Mouse (Mus musculus): ENCODE measurements around the gene Rab44. TPM values are rescaled to one million over a fixed set of nuclear protein-coding genes. Genes with fewer than 3 reads are reported as not detected.

Gene Rab44
- polyA plus RNA-seq, 1 experiment from 2014 or later, result 0.39 TPM

GRCm38 (mm10) chr17:29173165-29173564 is 59.2 kb downstream of the Rab44 start:
- Histone ChIP-seq H3K4me3 (ENCODE audit: low read length) (no peak overlapping the region), H3K4me1 (ENCODE audit: control insufficient read depth, insufficient read depth, low read length) (peaks cover 7% of the 10 kb centered on the region), H3K4me2 (replicated peaks; ENCODE audit: low read depth, low read length) (no peak overlapping the region), H3K9ac (ENCODE audit: low read depth, low read length) (no peak overlapping the region), H3K27ac (ENCODE audit: low read depth, low read length) (no peak overlapping the region), H3K9me3 (ENCODE audit: control insufficient read depth, low read length) (no peaks in the 10 kb centered on the region), H3K36me3 (ENCODE audit: control insufficient read depth, insufficient read depth, low read length) (no peaks in the 10 kb centered on the region), H3K27me3 (ENCODE audit: control insufficient read depth, insufficient read depth, low read length) (no peaks in the 10 kb centered on the region)
- 72% methylated on average over 8 of the region's 8 CpGs for WGBS
- ATAC-seq (ENCODE audit: low FRiP score, low TSS enrichment), result no peak

- Histone ChIP-seq H3K36me3 (ENCODE audit: control insufficient read depth, insufficient read depth, low read length) (no peaks in the 10 kb centered on the region), H3K9me3 (ENCODE audit: control insufficient read depth, low read length) (no peaks in the 10 kb centered on the region), H3K27ac (ENCODE audit: low read depth, low read length) (no peak overlapping the region), H3K9ac (ENCODE audit: low read depth, low read length) (no peak overlapping the region), H3K4me1 (ENCODE audit: control insufficient read depth, insufficient read depth, low read length) (peaks cover 7% of the 10 kb centered on the region), H3K4me3 (ENCODE audit: low read length) (no peak overlapping the region), H3K27me3 (ENCODE audit: control insufficient read depth, insufficient read depth, low read length) (no peaks in the 10 kb centered on the region), H3K4me2 (replicated peaks; ENCODE audit: low read depth, low read length) (no peak overlapping the region)
- no peak for ATAC-seq (ENCODE audit: low FRiP score, low TSS enrichment)
- whole genome bisulfite sequencing, result 70% methylated on average over 3 of the region's 3 CpGs
Observed at GRCm38 (mm10) chr17:29175693-29176092, 61.7 kb downstream of the Rab44 start.

GRCm38 (mm10) chr17:29176391-29177267 is 62.7 kb downstream of the Rab44 start:
- H3K4me3 ChIP-seq (ENCODE audit: low read length), result no peak overlapping the region
- H3K9ac ChIP-seq (ENCODE audit: low read depth, low read length), result no peak overlapping the region
- 22% methylated on average over 9 of the region's 9 CpGs for WGBS
- no peak overlapping the region for H3K4me2 ChIP-seq (replicated peaks; ENCODE audit: low read depth, low read length)
- H3K27ac ChIP-seq (ENCODE audit: low read depth, low read length), result no peak overlapping the region
- H3K4me1 ChIP-seq (ENCODE audit: control insufficient read depth, insufficient read depth, low read length), result peaks cover 7% of the 10 kb centered on the region
- no peaks in the 10 kb centered on the region for H3K9me3 ChIP-seq (ENCODE audit: control insufficient read depth, low read length)
- H3K27me3 ChIP-seq (ENCODE audit: control insufficient read depth, insufficient read depth, low read length), result no peaks in the 10 kb centered on the region
- H3K36me3 ChIP-seq (ENCODE audit: control insufficient read depth, insufficient read depth, low read length), result no peaks in the 10 kb centered on the region
- ATAC-seq (ENCODE audit: low FRiP score, low TSS enrichment), result 0 out of 2 replicates have a peak, but pooled peaks have one; percentile 37

GRCm38 (mm10) chr17:29178503-29179059 is 64.6 kb downstream of the Rab44 start:
- Histone ChIP-seq H3K4me3 (ENCODE audit: low read length) (no peak overlapping the region), H3K9me3 (ENCODE audit: control insufficient read depth, low read length) (no peaks in the 10 kb centered on the region), H3K27ac (ENCODE audit: low read depth, low read length) (no peak overlapping the region), H3K27me3 (ENCODE audit: control insufficient read depth, insufficient read depth, low read length) (no peaks in the 10 kb centered on the region), H3K9ac (ENCODE audit: low read depth, low read length) (no peak overlapping the region), H3K4me2 (replicated peaks; ENCODE audit: low read depth, low read length) (no peak overlapping the region), H3K4me1 (ENCODE audit: control insufficient read depth, insufficient read depth, low read length) (peaks cover 7% of the 10 kb centered on the region), H3K36me3 (ENCODE audit: control insufficient read depth, insufficient read depth, low read length) (no peaks in the 10 kb centered on the region)
- WGBS, result 76% methylated on average over 9 of the region's 9 CpGs
- no peak for ATAC-seq (ENCODE audit: low FRiP score, low TSS enrichment)

GRCm38 (mm10) chr17:29179917-29180316 is 66.0 kb downstream of the Rab44 start:
- H3K27me3 ChIP-seq (ENCODE audit: control insufficient read depth, insufficient read depth, low read length), result no peaks in the 10 kb centered on the region
- no peak overlapping the region for H3K4me2 ChIP-seq (replicated peaks; ENCODE audit: low read depth, low read length)
- 75% methylated on average over 6 of the region's 6 CpGs for WGBS
- H3K27ac ChIP-seq (ENCODE audit: low read depth, low read length), result no peak overlapping the region
- no peak overlapping the region for H3K9ac ChIP-seq (ENCODE audit: low read depth, low read length)
- H3K4me1 ChIP-seq (ENCODE audit: control insufficient read depth, insufficient read depth, low read length), result peaks cover 7% of the 10 kb centered on the region
- no peak overlapping the region for H3K4me3 ChIP-seq (ENCODE audit: low read length)
- no peaks in the 10 kb centered on the region for H3K36me3 ChIP-seq (ENCODE audit: control insufficient read depth, insufficient read depth, low read length)
- H3K9me3 ChIP-seq (ENCODE audit: control insufficient read depth, low read length), result no peaks in the 10 kb centered on the region
- no peak for ATAC-seq (ENCODE audit: low FRiP score, low TSS enrichment)

GRCm38 (mm10) chr17:29180406-29181127 is 66.6 kb downstream of the Rab44 start:
- Histone ChIP-seq H3K4me3 (ENCODE audit: low read length) (no peak overlapping the region), H3K9me3 (ENCODE audit: control insufficient read depth, low read length) (no peaks in the 10 kb centered on the region), H3K36me3 (ENCODE audit: control insufficient read depth, insufficient read depth, low read length) (no peaks in the 10 kb centered on the region), H3K27me3 (ENCODE audit: control insufficient read depth, insufficient read depth, low read length) (no peaks in the 10 kb centered on the region), H3K27ac (ENCODE audit: low read depth, low read length) (no peak overlapping the region), H3K4me1 (ENCODE audit: control insufficient read depth, insufficient read depth, low read length) (peaks cover 12% of the 10 kb centered on the region), H3K9ac (ENCODE audit: low read depth, low read length) (no peak overlapping the region), H3K4me2 (replicated peaks; ENCODE audit: low read depth, low read length) (no peak overlapping the region)
- WGBS, result 67% methylated on average over 4 of the region's 4 CpGs
- no peak for ATAC-seq (ENCODE audit: low FRiP score, low TSS enrichment)

- 91% methylated on average over 5 of the region's 5 CpGs for WGBS
- Histone ChIP-seq H3K4me1 (ENCODE audit: control insufficient read depth, insufficient read depth, low read length) (peaks cover 19% of the 10 kb centered on the region), H3K9ac (ENCODE audit: low read depth, low read length) (no peak overlapping the region), H3K9me3 (ENCODE audit: control insufficient read depth, low read length) (no peaks in the 10 kb centered on the region), H3K36me3 (ENCODE audit: control insufficient read depth, insufficient read depth, low read length) (no peaks in the 10 kb centered on the region), H3K27ac (ENCODE audit: low read depth, low read length) (no peak overlapping the region), H3K4me2 (replicated peaks; ENCODE audit: low read depth, low read length) (no peak overlapping the region), H3K4me3 (ENCODE audit: low read length) (no peak overlapping the region), H3K27me3 (ENCODE audit: control insufficient read depth, insufficient read depth, low read length) (no peaks in the 10 kb centered on the region)
- ATAC-seq (ENCODE audit: low FRiP score, low TSS enrichment), result no peak
Observed at GRCm38 (mm10) chr17:29181751-29182150, 67.8 kb downstream of the Rab44 start.

- WGBS, result 39% methylated on average over 11 of the region's 11 CpGs
- Histone ChIP-seq H3K9ac (ENCODE audit: low read depth, low read length) (peak overlapping the region; percentile 9; the same call in 1 of the 2 replicates), H3K36me3 (ENCODE audit: control insufficient read depth, insufficient read depth, low read length) (no peaks in the 10 kb centered on the region), H3K27ac (ENCODE audit: low read depth, low read length) (no peak overlapping the region), H3K4me1 (ENCODE audit: control insufficient read depth, insufficient read depth, low read length) (peaks cover 24% of the 10 kb centered on the region), H3K27me3 (ENCODE audit: control insufficient read depth, insufficient read depth, low read length) (no peaks in the 10 kb centered on the region), H3K4me3 (ENCODE audit: low read length) (no peak overlapping the region), H3K4me2 (replicated peaks; ENCODE audit: low read depth, low read length) (no peak overlapping the region), H3K9me3 (ENCODE audit: control insufficient read depth, low read length) (no peaks in the 10 kb centered on the region)
- ATAC-seq (ENCODE audit: low FRiP score, low TSS enrichment), result no peak
Observed at GRCm38 (mm10) chr17:29183162-29183561, 69.2 kb downstream of the Rab44 start.

Data from kidney, embryonic 14.5 days (tissue).